Mouse (Mus musculus) olfactory bulb, adult 2 months (tissue): Measurements from ENCODE around the gene Tvp23b.

ENCODE experiments used
- CTCF ChIP-seq: fragments of 200-500 bp; IDR thresholded peaks from 2 replicates; pipeline ENCODE4 v1.5.1; 2012; ENCODE audit warnings: low read depth, mild to moderate bottlenecking, low read length, moderate library complexity; ENCODE audit not compliant: insufficient read depth
- POLR2A ChIP-seq: fragments of 200-500 bp; IDR thresholded peaks from 2 replicates; pipeline ENCODE4 v1.6.1; 2012; ENCODE audit warnings: mild to moderate bottlenecking, low read depth, low read length, moderate library complexity; ENCODE audit not compliant: insufficient read depth

DNA sequence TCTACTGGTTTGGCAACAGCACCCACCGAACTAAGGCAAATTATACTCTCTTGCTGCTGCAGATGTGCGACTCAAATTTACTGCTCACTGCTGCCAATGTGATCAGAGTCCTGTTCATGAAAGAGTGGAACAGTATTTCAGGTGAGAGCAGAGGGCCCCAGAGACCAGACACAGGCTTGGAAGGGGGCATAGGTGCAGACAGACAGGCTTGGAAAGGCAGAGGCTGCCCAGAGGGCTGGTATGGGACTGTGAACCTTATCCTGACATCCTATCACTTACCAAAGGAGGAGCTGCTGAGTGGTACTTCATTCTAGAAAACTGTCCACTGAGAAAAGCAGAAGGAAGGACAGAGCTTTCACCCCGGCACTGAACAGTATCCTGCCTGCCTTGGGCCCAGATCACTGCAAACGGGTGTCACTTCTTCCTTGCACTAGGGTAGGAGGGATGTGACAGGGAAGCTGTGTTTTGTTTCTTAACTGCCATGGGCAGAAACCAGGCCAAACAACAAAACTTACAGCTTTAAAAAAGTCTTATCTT is 31.5 kb upstream of the Tvp23b start:
- TF ChIP-seq CTCF: no peak
- TF ChIP-seq POLR2A: no peak
